In genomic region chr16:31754172-31755025, GRCm38 (mm10) we compare ENCODE assay signal across 7 mouse cellular contexts.
DNase-seq lines count a peak whose midpoint lies in the region; ATAC-seq lines count a peak whose summit lies in the region.

No protein-coding gene starts in this region.

- ATAC-seq in neutrophil, adult 5-6 weeks (ENCODE audit: extremely low read depth, insufficient number of reproducible peaks, low FRiP score, poor library complexity, severe bottlenecking): peak; percentile 55; the same call in 1 of the 2 replicates

- peak; percentile 24 for DNase-seq in brain, embryonic 18.5 days (ENCODE audit: low read depth, low spot score)
- DNase-seq in cerebellum, postnatal 36 days: peak; percentile 66 to 76
- peak; percentile 51 to 58 for DNase-seq in layer of hippocampus, adult 8-10 months (ENCODE audit: low spot score in 2 of 2)
- no peak for DNase-seq in T-cell, adult 2 months (ENCODE audit: low spot score)
- DNase-seq in c-Kit-positive CD71-positive TER-119-positive erythroid progenitor cells, embryonic 14.5 days (ENCODE audit: low spot score): no peak
- DNase-seq in gastrocnemius, postnatal 25 days: no peak

Comparison
In these comparisons a context has a peak if more than half of its experiments do, and no peak if none do; other contexts are left out.
1. DNase-seq: peak in brain, embryonic 18.5 days (single experiment), cerebellum, postnatal 36 days (2 of 2) and layer of hippocampus, adult 8-10 months (2 of 2); none in T-cell, adult 2 months (single experiment), c-Kit-positive CD71-positive TER-119-positive erythroid progenitor cells, embryonic 14.5 days (single experiment) and gastrocnemius, postnatal 25 days (single experiment).